Mouse (Mus musculus) urinary bladder, postnatal 10 days (tissue): ENCODE measurements around the gene Fkbp10.

ENCODE experiments used
- DNase-seq: peaks from one replicate; pipeline ENCODE4 v3.0.0; 2022; ENCODE audit warnings: low spot score

Gene Fkbp10

GRCm38 (mm10) chr11:100411736-100412135 lies 3.8 kb upstream of the Fkbp10 start:
- no peak for DNase-seq

- no peak for DNase-seq
Measured at GRCm38 (mm10) chr11:100413541-100413940, 2.0 kb upstream of the Fkbp10 start.

GRCm38 (mm10) chr11:100414021-100414913 lies 1.2 kb upstream of the Fkbp10 start, which contains the start of gene P3h4:
TSS of gene P3h4 (minus strand) at chr11:100414836.
- DNase-seq = no peak

- DNase-seq = no peak
Measured at GRCm38 (mm10) chr11:100421537-100421936, 6.0 kb downstream of the Fkbp10 start.

GRCm38 (mm10) chr11:100423836-100424235 lies 8.3 kb downstream of the Fkbp10 start:
- DNase-seq = no peak

GRCm38 (mm10) chr11:100425851-100426250 lies 10.4 kb downstream of the Fkbp10 start:
- no peak for DNase-seq

GRCm38 (mm10) chr11:100426820-100427219 lies 11.3 kb downstream of the Fkbp10 start:
- no peak for DNase-seq

GRCm38 (mm10) chr11:100428612-100429199 lies 13.2 kb downstream of the Fkbp10 start:
- DNase-seq = no peak

GRCm38 (mm10) chr11:100430052-100430451 lies 14.6 kb downstream of the Fkbp10 start:
- DNase-seq = no peak

GRCm38 (mm10) chr11:100432002-100432401 lies 16.5 kb downstream of the Fkbp10 start:
- no peak for DNase-seq

GRCm38 (mm10) chr11:100435678-100436246 lies 20.3 kb downstream of the Fkbp10 start:
- no peak for DNase-seq

GRCm38 (mm10) chr11:100437901-100438300 lies 22.4 kb downstream of the Fkbp10 start:
- DNase-seq = no peak

GRCm38 (mm10) chr11:100440691-100441522 lies 25.4 kb downstream of the Fkbp10 start:
- peak; percentile 49 for DNase-seq

GRCm38 (mm10) chr11:100441797-100442196 lies 26.3 kb downstream of the Fkbp10 start, which contains the start of the genes Nt5c3b and Klhl10:
TSS of gene Nt5c3b (minus strand) at chr11:100441808.
TSS of gene Klhl10 (plus strand) at chr11:100441917.
- DNase-seq = no peak

- no peak for DNase-seq
Measured at GRCm38 (mm10) chr11:100442625-100443024, 27.1 kb downstream of the Fkbp10 start.

- no peak for DNase-seq
Measured at GRCm38 (mm10) chr11:100457247-100457646, 41.8 kb downstream of the Fkbp10 start.

- DNase-seq = no peak
Measured at GRCm38 (mm10) chr11:100457711-100458110, 42.2 kb downstream of the Fkbp10 start.

- no peak for DNase-seq
Measured at GRCm38 (mm10) chr11:100462699-100463098, 47.2 kb downstream of the Fkbp10 start.

- no peak for DNase-seq
Measured at GRCm38 (mm10) chr11:100465229-100465792, 49.8 kb downstream of the Fkbp10 start.

GRCm38 (mm10) chr11:100465833-100466232 lies 50.3 kb downstream of the Fkbp10 start:
- DNase-seq = no peak

GRCm38 (mm10) chr11:100471352-100472196 lies 56.1 kb downstream of the Fkbp10 start:
- no peak for DNase-seq
